Mouse (Mus musculus): ENCODE data around the gene Aldh2.

Aldh2 gene

GRCm38 (mm10) chr5:121594714-121595313 is 1.2 kb upstream of the Aldh2 start:
- DNase-seq = no peak

GRCm38 (mm10) chr5:121592816-121593407 is 712 bp downstream of the Aldh2 start:
- DNase-seq = no peak

- DNase-seq = no peak
Observed at GRCm38 (mm10) chr5:121592064-121592815, 1.4 kb downstream of the Aldh2 start.

- DNase-seq = no peak
Observed at GRCm38 (mm10) chr5:121591417-121592063, 2.1 kb downstream of the Aldh2 start.

- DNase-seq = no peak
Observed at GRCm38 (mm10) chr5:121589928-121590327, 3.7 kb downstream of the Aldh2 start.

- no peak for DNase-seq
Observed at GRCm38 (mm10) chr5:121586400-121587039, 7.1 kb downstream of the Aldh2 start.

- DNase-seq = no peak
Observed at GRCm38 (mm10) chr5:121585699-121586098, 7.9 kb downstream of the Aldh2 start.

- DNase-seq = no peak
Observed at GRCm38 (mm10) chr5:121585005-121585404, 8.6 kb downstream of the Aldh2 start.

GRCm38 (mm10) chr5:121583765-121584501 is 9.7 kb downstream of the Aldh2 start:
- peak; percentile 77 for DNase-seq

- DNase-seq = no peak
Observed at GRCm38 (mm10) chr5:121581945-121582344, 11.7 kb downstream of the Aldh2 start.

GRCm38 (mm10) chr5:121576927-121577488 is 16.6 kb downstream of the Aldh2 start:
- DNase-seq = no peak

- no peak for DNase-seq
Observed at GRCm38 (mm10) chr5:121575867-121576266, 17.8 kb downstream of the Aldh2 start.

- no peak for DNase-seq
Observed at GRCm38 (mm10) chr5:121574145-121574544, 19.5 kb downstream of the Aldh2 start.

- DNase-seq = no peak
Observed at GRCm38 (mm10) chr5:121570787-121571186, 22.8 kb downstream of the Aldh2 start.

GRCm38 (mm10) chr5:121569881-121570420 is 23.7 kb downstream of the Aldh2 start:
- no peak for DNase-seq

GRCm38 (mm10) chr5:121566035-121566681 is 27.5 kb downstream of the Aldh2 start:
- DNase-seq = no peak

- peak; percentile 68 for DNase-seq
Observed at GRCm38 (mm10) chr5:121564468-121564895, 29.1 kb downstream of the Aldh2 start.

GRCm38 (mm10) chr5:121562436-121562835 is 31.2 kb downstream of the Aldh2 start:
- no peak for DNase-seq

- DNase-seq = no peak
Observed at GRCm38 (mm10) chr5:121549196-121549595, 44.4 kb downstream of the Aldh2 start.

GRCm38 (mm10) chr5:121547084-121547483 is 46.5 kb downstream of the Aldh2 start:
- DNase-seq = peak; percentile 15

- DNase-seq = peak; percentile 48
Observed at GRCm38 (mm10) chr5:121546530-121546895, 47.1 kb downstream of the Aldh2 start.
